Mouse (Mus musculus): ENCODE measurements at regions not wholly inside any gene's neighbourhood (a gene's known extent, or its start where the extent isn't known, plus 50 kb on each side); places are given as distances from the start of the nearest gene placed in this dataset.

DNA sequence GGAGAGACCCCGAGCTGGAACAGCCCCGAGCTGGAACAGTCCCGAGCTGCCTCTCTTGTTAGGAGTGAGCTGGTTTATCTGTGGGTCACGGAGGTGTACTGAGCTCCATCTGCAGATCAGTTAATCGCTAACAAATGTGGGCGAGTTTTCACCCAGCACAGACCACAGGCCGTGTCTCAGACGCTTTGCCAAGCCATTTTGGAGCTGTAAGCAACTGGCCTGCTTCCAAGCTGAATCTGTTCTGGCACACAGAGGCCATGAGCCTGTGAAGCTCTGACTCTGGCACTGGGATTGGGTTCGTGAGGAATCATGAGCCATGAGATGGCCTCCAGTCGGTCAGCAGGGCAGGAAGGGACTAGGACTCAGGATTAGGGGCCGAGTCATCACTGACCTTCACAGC is 265.5 kb downstream of the Prex1 start:
- no peak for TF ChIP-seq CTCF (IDR thresholded peaks at IDR 0.05; ENCODE audit: low read depth)
- no peak for TF ChIP-seq EP300 (IDR thresholded peaks at IDR 0.05; ENCODE audit: low read depth)

Measured in liver, postnatal 0 days (tissue).